Mouse (Mus musculus) liver, embryonic 12.5 days (tissue): ENCODE results near the gene Csf1. TPM values are rescaled to one million over a fixed set of nuclear protein-coding genes. Genes with fewer than 3 reads are reported as not detected.

ENCODE experiments used
- ATAC-seq: fragments of 200-750 bp; cut with Nextera tagmentation; 2 replicates; pipeline ENCODE4 v1.8.0; 2017; ENCODE audit warnings: moderate number of reproducible peaks, mild to moderate bottlenecking, moderate library complexity
- H3K27ac ChIP-seq: fragments of 300-500 bp; sonication (generic); 2 replicates; pipeline ENCODE4 v1.5.1; 2016; ENCODE audit warnings: mild to moderate bottlenecking
- H3K27me3 ChIP-seq: fragments of 300-500 bp; sonication (generic); replicated peaks from 2 replicates; pipeline ENCODE4 v1.6.1; 2016; ENCODE audit warnings: mild to moderate bottlenecking, moderate library complexity
- H3K36me3 ChIP-seq: fragments of 300-500 bp; sonication (generic); 2 replicates; pipeline ENCODE4 v1.6.1; 2016; ENCODE audit warnings: mild to moderate bottlenecking, moderate library complexity
- H3K4me1 ChIP-seq: fragments of 300-500 bp; sonication (generic); 2 replicates; pipeline ENCODE4 v1.6.1; 2016
- H3K4me2 ChIP-seq: fragments of 300-500 bp; sonication (generic); 2 replicates; pipeline ENCODE4 v1.6.1; 2016; ENCODE audit warnings: mild to moderate bottlenecking, moderate library complexity
- H3K4me3 ChIP-seq: fragments of 300-500 bp; sonication (generic); 2 replicates; pipeline ENCODE4 v1.5.1; 2016; ENCODE audit warnings: mild to moderate bottlenecking, moderate library complexity
- H3K9ac ChIP-seq: fragments of 300-500 bp; sonication (generic); 2 replicates; pipeline ENCODE4 v1.6.1; 2016; ENCODE audit warnings: mild to moderate bottlenecking, moderate library complexity
- H3K9me3 ChIP-seq: fragments of 300-500 bp; sonication (generic); replicated peaks from 2 replicates; pipeline ENCODE4 v1.6.1; 2016; ENCODE audit warnings: mild to moderate bottlenecking, moderate library complexity
- WGBS: fragments of 180-500 bp; shearing (Covaris S2); methylation state at CpG from one replicate; pipeline ENCODE4 v1.1.7; 2016; ENCODE audit not compliant: insufficient replicate concordance; 5-methylcytosine and 5-hydroxymethylcytosine counted together
- polyA plus RNA-seq: library from polyadenylated mRNA; unstranded; fragments of >200 nt; fragmentation: Nextera tagmentation; extraction: Ambion mirVana; gene quantifications from 2 replicates; pipeline ENCODE4 v1.2.1, GENCODE M21; 2016

The Csf1 gene
- polyA plus RNA-seq, 1 experiment from 2014 or later, result 8.7 TPM

DNA sequence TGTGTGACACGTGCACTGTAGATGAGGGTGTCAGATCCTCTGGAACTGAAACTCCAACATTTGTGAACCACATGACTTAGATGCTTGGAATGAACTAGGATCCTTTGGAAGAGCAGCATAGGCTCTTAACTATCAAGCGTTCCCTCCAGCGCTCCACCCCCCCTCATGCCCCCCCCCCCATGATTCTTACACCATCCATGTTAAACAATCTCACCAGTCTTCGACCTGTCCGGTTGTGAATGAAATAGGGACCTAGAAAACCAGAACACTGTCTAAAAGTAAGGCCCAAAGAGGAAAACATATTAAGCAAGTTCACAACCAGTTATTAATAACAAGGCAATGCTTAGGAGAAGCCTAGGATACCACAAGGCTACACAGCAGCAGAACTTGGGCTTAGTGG lies 32.5 kb upstream of the Csf1 start:
- H3K4me2 ChIP-seq, result no peak overlapping the region
- no peak overlapping the region for H3K4me3 ChIP-seq
- peaks cover 11% of the 10 kb centered on the region; the same call in 1 of the 2 replicates for H3K27me3 ChIP-seq
- no peak overlapping the region for H3K9ac ChIP-seq
- no peak overlapping the region for H3K27ac ChIP-seq
- H3K4me1 ChIP-seq, result peaks cover 14% of the 10 kb centered on the region
- WGBS, result 77% methylated on average over 5 of the region's 5 CpGs
- no peaks in the 10 kb centered on the region for H3K36me3 ChIP-seq
- no peak for ATAC-seq
- no peaks in the 10 kb centered on the region for H3K9me3 ChIP-seq

DNA sequence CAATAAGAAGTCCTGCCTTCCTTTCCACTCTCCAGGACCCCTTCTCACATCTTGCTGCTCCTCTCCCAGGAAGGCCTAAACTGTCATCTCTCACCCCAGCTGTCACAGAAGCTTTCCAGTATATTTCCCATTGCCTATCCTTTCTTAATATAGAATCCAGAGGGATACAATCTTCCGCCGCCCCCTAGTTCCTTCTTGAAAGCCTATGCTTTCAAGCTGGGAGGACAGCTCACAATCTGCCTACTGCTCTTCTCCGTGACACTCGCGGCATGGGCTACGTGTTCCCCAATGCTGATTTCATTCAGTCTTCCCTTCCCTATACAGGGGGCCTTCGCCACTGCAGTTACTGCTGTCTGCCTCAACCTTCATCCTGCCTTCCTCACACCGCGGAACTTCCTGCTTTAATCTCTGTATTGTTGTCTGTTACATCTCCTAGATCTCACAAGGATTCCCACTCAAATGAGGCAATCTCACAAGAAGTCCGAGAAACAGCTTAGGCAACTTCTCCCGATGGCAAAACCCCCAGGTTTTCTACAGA lies 30.6 kb upstream of the Csf1 start:
- Histone ChIP-seq H3K4me2 (no peak overlapping the region), H3K9ac (no peak overlapping the region), H3K27ac (no peak overlapping the region), H3K4me3 (no peak overlapping the region), H3K4me1 (peaks cover 21% of the 10 kb centered on the region), H3K27me3 (peaks cover 7% of the 10 kb centered on the region; the same call in 1 of the 2 replicates), H3K9me3 (no peaks in the 10 kb centered on the region), H3K36me3 (no peaks in the 10 kb centered on the region)
- 52% methylated on average over 11 of the region's 11 CpGs for WGBS
- no peak for ATAC-seq

GRCm38 (mm10) chr3:107790227-107790626 lies 30.0 kb upstream of the Csf1 start:
- Histone ChIP-seq H3K9me3 (no peaks in the 10 kb centered on the region), H3K9ac (no peak overlapping the region), H3K36me3 (no peaks in the 10 kb centered on the region), H3K4me2 (no peak overlapping the region), H3K27ac (no peak overlapping the region), H3K27me3 (peaks cover 7% of the 10 kb centered on the region; the same call in 1 of the 2 replicates), H3K4me3 (no peak overlapping the region), H3K4me1 (peaks cover 21% of the 10 kb centered on the region)
- ATAC-seq, result 0 out of 2 replicates have a peak, but pooled peaks have one; percentile 20
- WGBS, result 62% methylated on average over 3 of the region's 3 CpGs

DNA sequence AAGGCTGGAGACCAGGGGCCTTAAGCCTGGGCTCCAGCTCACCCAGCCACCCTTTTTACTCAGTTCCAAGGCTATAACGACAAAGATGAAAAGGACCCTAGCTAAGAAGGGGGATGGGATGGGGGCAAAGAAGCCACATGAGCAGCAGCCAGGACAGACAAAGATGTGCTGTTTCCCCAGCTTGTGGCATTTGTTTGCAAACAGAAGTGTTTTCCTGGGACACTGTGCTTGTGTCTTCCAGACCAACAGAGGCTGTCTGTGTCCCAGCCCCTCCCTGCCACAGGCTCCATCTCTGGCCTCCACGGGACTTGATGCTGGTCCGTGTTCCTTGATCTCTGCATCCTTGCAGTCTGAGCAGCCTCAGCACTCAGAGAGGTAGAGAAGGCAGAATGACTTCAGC lies 28.6 kb upstream of the Csf1 start:
- ATAC-seq, result no peak
- peaks cover 21% of the 10 kb centered on the region for H3K4me1 ChIP-seq
- no peak overlapping the region for H3K4me2 ChIP-seq
- no peak overlapping the region for H3K27ac ChIP-seq
- no peaks in the 10 kb centered on the region for H3K9me3 ChIP-seq
- H3K4me3 ChIP-seq, result no peak overlapping the region
- H3K9ac ChIP-seq, result no peak overlapping the region
- 57% methylated on average over 3 of the region's 3 CpGs for WGBS
- H3K36me3 ChIP-seq, result no peaks in the 10 kb centered on the region
- H3K27me3 ChIP-seq, result peaks cover 7% of the 10 kb centered on the region; the same call in 1 of the 2 replicates

- Histone ChIP-seq H3K9me3 (no peaks in the 10 kb centered on the region), H3K4me2 (no peak overlapping the region), H3K27ac (no peak overlapping the region), H3K9ac (no peak overlapping the region), H3K4me3 (no peak overlapping the region), H3K36me3 (no peaks in the 10 kb centered on the region), H3K4me1 (peaks cover 17% of the 10 kb centered on the region), H3K27me3 (peaks cover 7% of the 10 kb centered on the region; the same call in 1 of the 2 replicates)
- ATAC-seq, result 0 out of 2 replicates have a peak, but pooled peaks have one; percentile 15
- 54% methylated on average over 15 of the region's 15 CpGs for WGBS
These were observed 27.6 kb upstream of the Csf1 start for GRCm38 (mm10) chr3:107787613-107788501.

- ATAC-seq, result no peak
- Histone ChIP-seq H3K4me3 (no peak overlapping the region), H3K9me3 (no peaks in the 10 kb centered on the region), H3K36me3 (no peaks in the 10 kb centered on the region), H3K4me1 (peaks cover 17% of the 10 kb centered on the region), H3K27me3 (peaks cover 7% of the 10 kb centered on the region; the same call in 1 of the 2 replicates), H3K9ac (no peak overlapping the region), H3K27ac (no peak overlapping the region), H3K4me2 (no peak overlapping the region)
- 58% methylated on average over 11 of the region's 11 CpGs for WGBS
These were observed 26.8 kb upstream of the Csf1 start for GRCm38 (mm10) chr3:107786980-107787612.

DNA sequence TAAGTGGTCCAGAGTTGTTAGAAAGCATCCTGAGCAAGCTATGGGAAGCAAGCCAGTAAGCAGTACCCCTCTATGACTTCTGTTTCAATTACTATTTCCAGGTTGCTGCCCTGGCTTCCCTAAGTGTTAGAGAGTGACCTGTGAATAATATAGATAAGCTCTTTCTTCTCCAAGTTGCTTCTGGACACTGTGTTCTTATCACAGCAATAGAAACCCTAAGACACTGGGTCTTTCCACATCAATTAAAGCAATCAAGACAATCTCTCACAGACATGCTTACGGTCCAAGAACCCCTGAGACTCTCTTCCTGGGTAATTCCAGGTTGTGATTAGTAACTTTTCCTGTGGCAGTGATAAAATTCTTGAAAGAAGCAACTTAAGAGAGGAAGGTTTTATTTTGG lies 26.1 kb upstream of the Csf1 start:
- H3K9ac ChIP-seq, result no peak overlapping the region
- no peak overlapping the region for H3K27ac ChIP-seq
- peaks cover 17% of the 10 kb centered on the region for H3K4me1 ChIP-seq
- no peak overlapping the region for H3K4me2 ChIP-seq
- 0 out of 2 replicates have a peak, but pooled peaks cover 4% of the 10 kb centered on the region for H3K27me3 ChIP-seq
- H3K36me3 ChIP-seq, result no peaks in the 10 kb centered on the region
- no peak for ATAC-seq
- no peak overlapping the region for H3K4me3 ChIP-seq
- no peaks in the 10 kb centered on the region for H3K9me3 ChIP-seq
- WGBS, result 67% methylated on average over 1 of the region's 1 CpGs

GRCm38 (mm10) chr3:107785546-107785945 lies 25.3 kb upstream of the Csf1 start:
- ATAC-seq, result no peak
- Histone ChIP-seq H3K9me3 (no peaks in the 10 kb centered on the region), H3K4me3 (no peak overlapping the region), H3K27ac (no peak overlapping the region), H3K27me3 (0 out of 2 replicates have a peak, but pooled peaks cover 4% of the 10 kb centered on the region), H3K4me2 (no peak overlapping the region), H3K4me1 (peaks cover 17% of the 10 kb centered on the region), H3K9ac (no peak overlapping the region), H3K36me3 (no peaks in the 10 kb centered on the region)
- WGBS, result 62% methylated on average over 4 of the region's 4 CpGs

GRCm38 (mm10) chr3:107783315-107783714 lies 23.0 kb upstream of the Csf1 start:
- Histone ChIP-seq H3K27ac (no peak overlapping the region), H3K4me1 (peaks cover 13% of the 10 kb centered on the region), H3K9ac (no peak overlapping the region), H3K27me3 (0 out of 2 replicates have a peak, but pooled peaks cover 4% of the 10 kb centered on the region), H3K36me3 (no peaks in the 10 kb centered on the region), H3K4me2 (no peak overlapping the region), H3K4me3 (no peak overlapping the region), H3K9me3 (no peaks in the 10 kb centered on the region)
- WGBS, result 56% methylated on average over 3 of the region's 3 CpGs
- no peak for ATAC-seq

- no peaks in the 10 kb centered on the region for H3K9me3 ChIP-seq
- no peak overlapping the region for H3K4me3 ChIP-seq
- H3K27ac ChIP-seq, result no peak overlapping the region
- H3K9ac ChIP-seq, result no peak overlapping the region
- H3K27me3 ChIP-seq, result peaks cover 20% of the 10 kb centered on the region
- no peaks in the 10 kb centered on the region for H3K36me3 ChIP-seq
- H3K4me1 ChIP-seq, result no peaks in the 10 kb centered on the region
- no peak overlapping the region for H3K4me2 ChIP-seq
- no peak for ATAC-seq
- WGBS, result 46% methylated on average over 5 of the region's 5 CpGs
These were observed 21.0 kb upstream of the Csf1 start for GRCm38 (mm10) chr3:107781304-107781703.

DNA sequence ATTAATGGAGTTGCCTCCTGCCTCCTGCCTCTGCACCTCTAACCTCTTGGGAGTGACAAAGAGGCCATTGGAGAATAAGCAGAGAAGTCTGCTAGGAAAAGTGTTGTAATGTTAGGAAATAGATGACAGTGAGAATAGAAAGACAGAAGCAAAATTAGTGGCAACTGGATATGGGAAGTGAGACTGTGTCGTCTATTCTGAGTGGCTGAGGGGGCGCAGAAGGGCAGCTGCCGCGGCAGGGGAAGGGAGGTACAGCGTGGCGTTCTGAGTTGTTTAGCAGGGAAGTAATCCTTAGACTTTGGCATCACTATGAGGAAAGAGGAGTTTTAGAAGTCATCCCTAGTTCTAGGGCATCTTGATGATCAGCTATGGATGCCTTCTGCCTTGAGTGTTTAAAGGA lies 17.7 kb upstream of the Csf1 start:
- Histone ChIP-seq H3K9ac (no peak overlapping the region), H3K27ac (no peak overlapping the region), H3K9me3 (no peaks in the 10 kb centered on the region), H3K27me3 (peaks cover 46% of the 10 kb centered on the region), H3K4me2 (no peak overlapping the region), H3K36me3 (no peaks in the 10 kb centered on the region), H3K4me3 (no peak overlapping the region), H3K4me1 (no peaks in the 10 kb centered on the region)
- ATAC-seq, result no peak
- 62% methylated on average over 6 of the region's 6 CpGs for WGBS

DNA sequence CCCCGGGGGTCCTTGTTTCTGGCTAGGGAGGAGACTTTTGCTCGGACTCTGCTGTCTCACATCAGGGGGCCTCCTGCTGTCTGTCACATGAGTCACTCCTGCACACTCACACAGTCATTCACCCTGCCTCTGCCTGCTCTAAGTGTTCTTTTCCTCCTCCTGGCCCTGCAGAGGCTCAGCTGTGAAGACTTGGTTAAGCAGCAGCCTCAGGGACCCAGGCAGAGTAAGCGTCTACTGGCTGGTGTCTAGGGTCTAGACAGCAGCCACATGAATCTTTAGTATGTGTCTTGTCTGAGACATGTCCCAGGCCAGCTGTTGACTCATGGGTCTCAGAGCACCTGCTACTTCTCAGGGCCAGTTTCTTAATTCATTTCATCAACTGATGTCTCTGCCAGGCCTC lies 16.0 kb upstream of the Csf1 start:
- WGBS, result 28% methylated on average over 3 of the region's 3 CpGs
- no peak for ATAC-seq

More for the DNA sequence above, 16.0 kb upstream of the Csf1 start:
- H3K9ac ChIP-seq, result no peak overlapping the region
- no peaks in the 10 kb centered on the region for H3K4me1 ChIP-seq
- H3K27me3 ChIP-seq, result peaks cover 53% of the 10 kb centered on the region
- no peaks in the 10 kb centered on the region for H3K9me3 ChIP-seq
- no peak overlapping the region for H3K4me2 ChIP-seq
- no peaks in the 10 kb centered on the region for H3K36me3 ChIP-seq
- no peak overlapping the region for H3K4me3 ChIP-seq
- H3K27ac ChIP-seq, result no peak overlapping the region
